Mouse (Mus musculus) C3H10T1/2 (cell line): ENCODE measurements around the gene Cyth4. TPM values are rescaled to one million over a fixed set of nuclear protein-coding genes. Genes with fewer than 3 reads are reported as not detected.

Source experiments
- polyA plus RNA-seq, 2 experiments: library from polyadenylated mRNA; unstranded; fragments of >200 nt; fragmentation: generic; extraction: Trizol; gene quantifications; one replicate each; pipeline ENCODE4 v1.2.1; 2012; ENCODE audit warnings: missing spikeins in 2 of 2

The Cyth4 gene
- polyA plus RNA-seq: under 1 TPM; 0.21 to 0.48 TPM

DNA sequence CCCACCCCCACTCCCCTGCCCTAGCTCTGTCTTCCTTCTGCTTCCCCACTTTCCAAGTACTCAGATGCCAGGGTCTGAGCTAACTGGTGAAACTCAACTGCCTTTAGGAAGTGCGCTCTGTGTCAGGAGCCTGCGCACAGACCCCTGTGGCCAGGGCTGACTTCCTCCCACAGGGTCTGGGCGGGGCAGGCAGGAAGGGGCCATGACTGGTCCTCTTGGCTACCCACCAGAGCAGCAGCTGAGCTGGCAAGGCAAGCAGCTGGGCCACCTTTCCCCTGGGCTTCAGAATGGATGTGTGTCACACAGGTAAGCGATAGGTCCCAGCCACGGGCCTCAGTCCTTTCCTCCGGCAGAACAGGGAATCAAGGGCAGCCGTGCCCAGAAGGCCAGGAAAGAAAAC is at the start of gene Cyth4:
TSS of gene Cyth4 (plus strand) at position 134 of the 400 bp plus-strand sequence.

DNA sequence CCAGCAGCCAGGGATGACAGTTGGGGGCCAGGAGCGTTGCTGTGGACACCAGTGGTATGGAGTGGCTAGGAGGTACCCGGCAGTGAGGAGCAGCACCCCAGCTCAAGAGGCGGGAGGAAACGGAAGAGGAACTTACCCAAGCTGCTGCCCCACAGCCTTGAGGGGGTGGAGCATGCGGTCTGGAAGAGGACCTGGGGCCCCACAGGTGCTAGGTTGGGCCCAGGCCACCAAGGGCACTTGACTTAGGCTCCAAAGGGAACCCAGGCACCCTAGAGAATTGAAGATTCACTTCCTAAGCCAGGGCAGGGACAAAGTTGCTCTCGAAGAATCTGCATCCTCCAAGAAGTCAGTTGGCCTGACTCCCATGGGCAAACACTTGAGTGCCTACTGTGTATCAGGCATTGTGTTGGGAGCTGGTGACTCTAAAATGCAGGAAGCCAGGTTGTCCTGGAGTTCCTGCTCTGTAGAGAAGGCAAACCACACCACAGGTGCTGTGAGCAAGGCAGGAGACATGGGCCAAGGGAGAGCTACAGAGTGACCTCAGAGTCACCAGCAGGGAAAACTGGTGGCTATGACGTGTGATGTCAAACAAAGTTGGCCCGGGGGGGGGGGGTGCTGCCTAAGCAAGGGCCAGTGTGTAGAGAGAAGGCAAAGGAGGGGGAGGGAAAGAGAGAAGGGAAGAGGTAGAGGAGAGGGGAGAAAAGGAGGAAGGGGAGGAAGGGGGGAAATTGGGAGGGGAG is 24.0 kb upstream of the Cyth4 start, which contains the start of gene Rac2:
TSS of gene Rac2 (minus strand) at position 126 of the 740 bp plus-strand sequence.

Other genes starting within 250 kb of the Cyth4 start
- gene Tex33, start 201.1 kb upstream of the Cyth4 start, polyA plus RNA-seq: not detected
- 10 to 100 TPM; 13.6 to 29.6 TPM for gene Tst, start 191.1 kb upstream of the Cyth4 start, polyA plus RNA-seq
- gene Mpst, start 190.6 kb upstream of the Cyth4 start, polyA plus RNA-seq: 100 to 1,000 TPM in 1 of 2 experiments, 10 to 100 TPM in 1; 62.7 to 129 TPM
- 100 to 1,000 TPM; 227 to 234 TPM for gene Kctd17, start 168.5 kb upstream of the Cyth4 start, polyA plus RNA-seq
- 1 to 10 TPM in 1 of 2 experiments, under 1 TPM in 1; 0.09 to 2.9 TPM for gene Tmprss6, start 128.4 kb upstream of the Cyth4 start, polyA plus RNA-seq
- gene Il2rb, start 101.8 kb upstream of the Cyth4 start, polyA plus RNA-seq: under 1 TPM; under 0.01 to 0.32 TPM
- gene C1qtnf6, start 65.6 kb upstream of the Cyth4 start, polyA plus RNA-seq: 100 to 1,000 TPM in 1 of 2 experiments, 10 to 100 TPM in 1; 12.4 to 130 TPM
- gene Sstr3, start 52.4 kb upstream of the Cyth4 start, polyA plus RNA-seq: under 1 TPM in 1 of 2 experiments, not detected in 1; 0.01 TPM
- gene Rac2, start 24.3 kb upstream of the Cyth4 start, polyA plus RNA-seq: not detected
- under 1 TPM; 0.02 TPM for gene Elfn2, start 121.7 kb downstream of the Cyth4 start, polyA plus RNA-seq
- under 1 TPM in 1 of 2 experiments, not detected in 1; 0.02 TPM for gene Mfng, start 176.4 kb downstream of the Cyth4 start, polyA plus RNA-seq
- gene Card10, start 206.0 kb downstream of the Cyth4 start, polyA plus RNA-seq: under 1 TPM; 0.21 to 0.37 TPM
- 100 to 1,000 TPM in 1 of 2 experiments, 10 to 100 TPM in 1; 31.8 to 120 TPM for gene Cdc42ep1, start 245.6 kb downstream of the Cyth4 start, polyA plus RNA-seq